Mouse (Mus musculus) limb, embryonic 14.5 days (tissue): ENCODE results near the gene Xrcc6. TPM values are rescaled to one million over a fixed set of nuclear protein-coding genes. Genes with fewer than 3 reads are reported as not detected.

Experiments
- ATAC-seq: fragments of 200-750 bp; cut with Nextera tagmentation; 2 replicates; pipeline ENCODE4 v1.8.0; 2017; ENCODE audit warnings: low read depth, moderate number of reproducible peaks, moderate TSS enrichment; ENCODE audit not compliant: low FRiP score
- DNase-seq: peaks from one replicate; pipeline ENCODE4 v3.0.0-alpha.2; 2015; ENCODE audit warnings: low spot score
- H3K27ac ChIP-seq: fragments of 300-500 bp; sonication (generic); replicated peaks from 2 replicates; pipeline ENCODE4 v1.5.1; 2014; ENCODE audit warnings: low read depth, mild to moderate bottlenecking, low read length, moderate library complexity, mixed read lengths
- H3K27me3 ChIP-seq: fragments of 300-500 bp; sonication (generic); 2 replicates; pipeline ENCODE4 v1.6.1; 2014; ENCODE audit warnings: low read length, mixed read lengths; ENCODE audit not compliant: control insufficient read depth, insufficient read depth
- H3K36me3 ChIP-seq: fragments of 300-500 bp; sonication (generic); 2 replicates; pipeline ENCODE4 v1.6.1; 2014; ENCODE audit warnings: mild to moderate bottlenecking, low read length, moderate library complexity, mixed read lengths; ENCODE audit not compliant: control insufficient read depth, insufficient read depth
- H3K4me1 ChIP-seq: fragments of 300-500 bp; sonication (generic); 2 replicates; pipeline ENCODE4 v1.6.1; 2014; ENCODE audit warnings: antibody characterized with exemption, low read length, mixed read lengths; ENCODE audit not compliant: control insufficient read depth, insufficient read depth
- H3K4me2 ChIP-seq: fragments of 300-500 bp; sonication (generic); replicated peaks from 2 replicates; pipeline ENCODE4 v1.6.1; 2014; ENCODE audit warnings: low read depth, mild to moderate bottlenecking, low read length, moderate library complexity; ENCODE audit not compliant: severe bottlenecking
- H3K4me3 ChIP-seq: fragments of 300-500 bp; sonication (generic); replicated peaks from 2 replicates; pipeline ENCODE4 v1.5.1; 2014; ENCODE audit warnings: low read length
- H3K9ac ChIP-seq: fragments of 300-500 bp; sonication (generic); 2 replicates; pipeline ENCODE4 v1.6.1; 2014; ENCODE audit warnings: mild to moderate bottlenecking, low read depth, low read length, moderate library complexity; ENCODE audit not compliant: severe bottlenecking
- H3K9me3 ChIP-seq: fragments of 300-500 bp; sonication (generic); 2 replicates; pipeline ENCODE4 v1.6.1; 2016; ENCODE audit warnings: low read length; ENCODE audit not compliant: control insufficient read depth
- POLR2A ChIP-seq: fragments of 200-500 bp; IDR thresholded peaks from 2 replicates; pipeline ENCODE4 v1.8.0; 2012; ENCODE audit warnings: inconsistent platforms, mild to moderate bottlenecking, moderate library complexity, borderline replicate concordance; ENCODE audit not compliant: insufficient read depth, insufficient read length; ENCODE audit errors: extremely low read depth
- WGBS: fragments of 180-500 bp; shearing (Covaris S2); extraction: QIAGEN DNeasy Blood & Tissue Kit; methylation state at CpG from one replicate; pipeline ENCODE4 v1.1.7; 2014; 5-methylcytosine and 5-hydroxymethylcytosine counted together
- polyA plus RNA-seq, 2 experiments: library from polyadenylated mRNA; depleted of rRNA in 1 of 2; stranded (reverse) in 1 of 2; unstranded in 1 of 2; fragments of >200 nt; fragmentation: Nextera tagmentation in 1 of 2; extraction: Ambion mirVana in 1 of 2; gene quantifications; 2 replicates each; pipeline versions ENCODE4 v1.2.1 to v1.2.3; 2012 to 2014

Xrcc6 gene
- polyA plus RNA-seq, 2 experiments, result 37.2 to 71.8 TPM

GRCm38 (mm10) chr15:81993992-81994391 lies 6.4 kb downstream of the Xrcc6 start:
- no peak overlapping the region for H3K9ac ChIP-seq
- WGBS, result 69% methylated on average over 6 of the region's 6 CpGs
- H3K27ac ChIP-seq, result no peak overlapping the region
- ATAC-seq (no peak), DNase-seq (no peak)
- H3K4me1 ChIP-seq, result no peaks in the 10 kb centered on the region
- no peaks in the 10 kb centered on the region for H3K27me3 ChIP-seq
- H3K9me3 ChIP-seq, result no peaks in the 10 kb centered on the region
- H3K4me3 ChIP-seq, result no peak overlapping the region
- no peak overlapping the region for H3K4me2 ChIP-seq
- no peak for TF ChIP-seq POLR2A
- peaks cover 55% of the 10 kb centered on the region for H3K36me3 ChIP-seq

DNA sequence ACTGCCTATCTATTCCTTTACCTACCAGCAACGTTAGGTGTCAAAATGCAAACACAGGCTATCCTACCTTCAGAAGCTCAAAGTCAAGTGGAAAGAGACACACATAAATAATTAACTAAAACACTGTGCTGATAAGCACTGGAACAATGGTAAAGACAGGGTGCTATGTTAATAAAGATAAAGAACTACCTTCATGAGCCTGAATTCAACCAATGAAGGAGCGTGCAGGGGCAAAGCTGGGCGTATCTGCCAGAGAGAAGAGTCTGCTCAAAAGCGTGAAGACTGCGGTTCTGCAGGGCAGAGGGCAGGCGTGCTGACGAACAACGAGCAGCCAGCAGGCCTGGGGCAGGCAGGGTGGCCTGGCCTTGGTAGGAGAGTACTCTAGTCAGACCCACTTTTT lies 16.6 kb downstream of the Xrcc6 start:
- no peak overlapping the region for H3K4me3 ChIP-seq
- 91% methylated on average over 8 of the region's 8 CpGs for WGBS
- H3K27me3 ChIP-seq, result no peaks in the 10 kb centered on the region
- H3K4me2 ChIP-seq, result no peak overlapping the region
- no peak overlapping the region for H3K27ac ChIP-seq
- TF ChIP-seq POLR2A, result no peak
- no peak for DNase-seq
- H3K9me3 ChIP-seq, result no peaks in the 10 kb centered on the region
- peaks cover 20% of the 10 kb centered on the region for H3K36me3 ChIP-seq
- no peaks in the 10 kb centered on the region for H3K4me1 ChIP-seq
- no peak overlapping the region for H3K9ac ChIP-seq
- ATAC-seq, result no peak

DNA sequence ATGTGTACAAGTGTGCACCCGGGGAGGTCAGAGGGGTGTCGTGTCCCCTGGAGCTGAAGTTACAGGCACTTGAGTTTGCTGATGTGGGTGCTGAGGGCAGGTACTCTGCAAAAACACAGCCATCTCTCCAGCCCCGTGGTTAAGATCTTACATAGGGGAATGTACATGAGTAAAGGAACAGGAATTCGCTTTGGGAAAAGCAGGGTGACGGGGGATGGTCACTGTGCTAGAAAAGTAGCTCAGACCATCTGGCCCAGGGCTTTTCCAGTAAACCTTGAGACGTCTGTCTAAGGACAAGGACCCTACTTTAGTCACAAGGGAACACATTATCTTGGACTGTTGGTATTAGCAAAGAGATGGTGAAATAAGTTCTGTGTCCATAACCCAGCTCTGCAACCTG lies 24.3 kb downstream of the Xrcc6 start:
- H3K27ac ChIP-seq, result no peak overlapping the region
- H3K9ac ChIP-seq, result no peak overlapping the region
- ATAC-seq (no peak), DNase-seq (no peak)
- 87% methylated on average over 6 of the region's 6 CpGs for WGBS
- H3K4me3 ChIP-seq, result no peak overlapping the region
- H3K9me3 ChIP-seq, result no peaks in the 10 kb centered on the region
- no peak for TF ChIP-seq POLR2A
- H3K4me1 ChIP-seq, result peaks cover 9% of the 10 kb centered on the region; the same call in 1 of the 2 replicates
- H3K27me3 ChIP-seq, result no peaks in the 10 kb centered on the region
- no peak overlapping the region for H3K4me2 ChIP-seq
- 0 out of 2 replicates have a peak, but pooled peaks cover 6% of the 10 kb centered on the region for H3K36me3 ChIP-seq

GRCm38 (mm10) chr15:82014745-82015391 lies 27.2 kb downstream of the Xrcc6 start:
- WGBS, result 14% methylated on average over 9 of the region's 9 CpGs
- DNase-seq (no peak), ATAC-seq (no peak)
- TF ChIP-seq POLR2A, result no peak
- peak overlapping the region; percentile 94 for H3K4me3 ChIP-seq
- H3K27me3 ChIP-seq, result no peaks in the 10 kb centered on the region
- H3K9me3 ChIP-seq, result no peaks in the 10 kb centered on the region
- peak overlapping the region; percentile 72 for H3K9ac ChIP-seq
- peaks cover 17% of the 10 kb centered on the region for H3K36me3 ChIP-seq
- no peak overlapping the region for H3K27ac ChIP-seq
- H3K4me2 ChIP-seq, result peak overlapping the region; percentile 80
- peaks cover 10% of the 10 kb centered on the region; the same call in 1 of the 2 replicates for H3K4me1 ChIP-seq

DNA sequence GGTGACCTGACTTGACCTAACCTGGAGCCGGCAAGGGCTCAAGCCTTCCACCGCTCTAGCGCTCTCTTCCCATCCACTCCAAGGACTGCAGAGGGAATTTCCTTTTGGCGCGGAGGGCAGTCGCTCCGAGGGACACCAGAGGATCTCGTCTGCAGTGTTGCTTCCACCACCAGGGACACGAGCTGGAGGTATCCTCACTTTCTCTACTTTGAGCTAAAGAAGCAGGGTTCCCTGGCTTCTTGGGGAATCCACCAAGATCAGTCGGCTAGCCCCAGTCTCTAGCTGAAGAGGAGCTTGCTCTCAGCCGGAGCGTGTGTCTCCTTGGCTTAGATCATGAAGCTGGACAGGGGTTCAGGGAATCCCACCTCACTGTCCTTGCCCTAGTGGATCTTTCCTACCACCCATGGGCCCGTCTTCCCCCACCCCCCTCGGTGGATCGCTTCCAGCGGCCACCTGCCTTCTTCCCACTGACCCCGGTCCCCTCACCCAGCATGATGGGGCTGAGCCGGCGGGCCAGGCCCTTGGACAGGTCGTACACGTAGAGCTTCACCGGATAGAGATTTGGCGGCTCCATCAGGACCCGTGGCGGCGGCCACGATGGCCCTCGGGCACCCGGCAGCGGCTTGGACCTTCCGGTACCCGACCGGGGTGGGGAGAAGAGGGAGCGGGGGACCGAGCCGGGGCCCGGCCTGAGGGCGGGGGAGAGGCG lies 27.9 kb downstream of the Xrcc6 start:
- peaks cover 10% of the 10 kb centered on the region; the same call in 1 of the 2 replicates for H3K4me1 ChIP-seq
- H3K4me2 ChIP-seq, result peak overlapping the region; percentile 80
- DNase-seq (no peak), ATAC-seq (no peak)
- H3K36me3 ChIP-seq, result peaks cover 23% of the 10 kb centered on the region
- no peaks in the 10 kb centered on the region for H3K9me3 ChIP-seq
- WGBS, result under 1% methylated on average over 31 of the region's 39 CpGs
- peak overlapping the region; percentile 72 for H3K9ac ChIP-seq
- TF ChIP-seq POLR2A, result no peak
- H3K4me3 ChIP-seq, result peak overlapping the region; percentile 94
- peak overlapping the region; percentile 52 for H3K27ac ChIP-seq
- H3K27me3 ChIP-seq, result no peaks in the 10 kb centered on the region
